Mouse (Mus musculus) cerebellum, adult 11 months (tissue): ENCODE data around the gene Olfr16.

Source experiments
- DNase-seq: peaks from one replicate; pipeline ENCODE4 v3.0.0; 2022

Gene Olfr16

DNA sequence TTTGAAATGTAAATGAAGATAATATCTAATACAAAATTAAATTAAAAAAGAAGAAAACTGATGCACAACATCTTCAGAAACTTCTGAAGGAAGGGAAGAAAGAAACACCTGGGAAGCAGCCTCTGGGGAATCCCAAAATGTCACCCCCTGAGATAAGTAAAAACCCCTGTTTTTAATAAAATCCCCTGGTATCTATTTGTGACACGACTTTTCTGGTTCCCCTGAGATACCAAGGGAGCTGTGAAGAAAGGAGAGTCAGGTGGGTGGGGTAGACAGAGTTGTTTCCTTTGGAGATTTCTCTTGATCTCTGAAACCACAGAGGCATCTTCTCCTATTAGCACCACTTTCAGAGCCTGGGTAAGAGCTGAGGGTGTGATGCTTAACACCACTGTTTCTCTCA is at the start of gene Olfr16:
Gene Olfr16 (plus strand): TSS at position 250 of the 400 bp plus-strand sequence.
- no peak for DNase-seq

- no peak for DNase-seq
These were observed 46.9 kb upstream of the Olfr16 start for GRCm38 (mm10) chr1:172903313-172903712.

DNA sequence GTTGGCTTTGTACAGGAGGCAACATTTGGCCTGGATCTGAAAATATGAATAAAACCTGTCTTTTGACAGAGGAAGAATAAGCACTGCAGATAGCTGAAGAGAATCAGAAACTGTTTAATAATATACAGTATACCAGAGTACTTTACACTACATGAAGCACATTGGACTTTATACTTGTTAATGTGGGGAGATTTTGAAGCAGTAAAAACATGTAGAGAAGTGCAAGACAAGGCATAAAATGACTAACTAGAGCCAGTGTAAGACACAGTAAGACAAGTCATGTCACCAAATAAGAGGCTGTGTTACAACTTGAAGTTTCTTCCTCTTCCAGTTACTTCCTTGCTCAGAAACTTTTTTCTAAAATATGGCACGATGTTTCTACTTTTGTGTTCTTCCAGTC is 33.1 kb upstream of the Olfr16 start:
- no peak for DNase-seq

DNA sequence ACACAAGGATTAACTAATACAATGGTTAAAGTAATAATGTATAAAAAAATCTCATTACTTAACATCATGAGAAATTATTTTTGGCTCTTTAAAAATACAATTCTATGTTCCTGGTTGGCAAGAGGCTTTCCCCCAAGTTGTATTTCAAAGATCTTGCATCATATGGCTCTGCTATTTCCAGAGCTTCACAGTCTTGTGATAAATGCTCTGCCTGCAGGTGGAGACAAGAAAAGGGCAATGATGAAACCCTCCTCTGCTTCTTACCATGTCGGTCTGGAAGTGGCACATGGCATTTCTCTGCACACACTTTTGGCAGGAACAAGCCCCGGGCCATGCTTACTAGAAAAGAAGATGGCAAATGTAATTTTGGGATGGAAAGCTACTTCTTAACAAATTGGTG is 31.8 kb upstream of the Olfr16 start:
- DNase-seq = no peak

DNA sequence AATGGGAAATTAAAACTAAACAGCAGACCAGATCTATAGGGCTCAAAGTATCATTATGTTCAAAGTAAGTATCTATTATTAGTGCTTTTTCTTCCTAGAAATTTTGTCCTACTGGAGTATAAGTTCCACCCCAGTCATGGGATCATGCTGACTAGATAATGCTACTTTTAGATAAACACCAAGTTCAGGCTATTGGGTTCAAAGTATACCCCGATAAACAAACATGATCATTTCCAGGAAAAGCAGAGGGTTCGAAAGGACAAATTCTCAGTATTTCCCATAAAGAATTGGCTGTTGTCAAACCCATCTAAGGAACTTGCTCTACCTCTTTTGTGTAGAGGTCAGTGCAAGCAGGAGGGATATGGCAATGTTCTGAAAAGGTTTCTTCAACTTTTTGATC is 18.0 kb upstream of the Olfr16 start:
- DNase-seq = no peak

- DNase-seq = no peak
These were observed 1.0 kb downstream of the Olfr16 start for GRCm38 (mm10) chr1:172951171-172951720.

GRCm38 (mm10) chr1:172955376-172955775 is 5.2 kb downstream of the Olfr16 start:
- DNase-seq = no peak

GRCm38 (mm10) chr1:172960452-172960851 is 10.2 kb downstream of the Olfr16 start:
- DNase-seq = no peak

DNA sequence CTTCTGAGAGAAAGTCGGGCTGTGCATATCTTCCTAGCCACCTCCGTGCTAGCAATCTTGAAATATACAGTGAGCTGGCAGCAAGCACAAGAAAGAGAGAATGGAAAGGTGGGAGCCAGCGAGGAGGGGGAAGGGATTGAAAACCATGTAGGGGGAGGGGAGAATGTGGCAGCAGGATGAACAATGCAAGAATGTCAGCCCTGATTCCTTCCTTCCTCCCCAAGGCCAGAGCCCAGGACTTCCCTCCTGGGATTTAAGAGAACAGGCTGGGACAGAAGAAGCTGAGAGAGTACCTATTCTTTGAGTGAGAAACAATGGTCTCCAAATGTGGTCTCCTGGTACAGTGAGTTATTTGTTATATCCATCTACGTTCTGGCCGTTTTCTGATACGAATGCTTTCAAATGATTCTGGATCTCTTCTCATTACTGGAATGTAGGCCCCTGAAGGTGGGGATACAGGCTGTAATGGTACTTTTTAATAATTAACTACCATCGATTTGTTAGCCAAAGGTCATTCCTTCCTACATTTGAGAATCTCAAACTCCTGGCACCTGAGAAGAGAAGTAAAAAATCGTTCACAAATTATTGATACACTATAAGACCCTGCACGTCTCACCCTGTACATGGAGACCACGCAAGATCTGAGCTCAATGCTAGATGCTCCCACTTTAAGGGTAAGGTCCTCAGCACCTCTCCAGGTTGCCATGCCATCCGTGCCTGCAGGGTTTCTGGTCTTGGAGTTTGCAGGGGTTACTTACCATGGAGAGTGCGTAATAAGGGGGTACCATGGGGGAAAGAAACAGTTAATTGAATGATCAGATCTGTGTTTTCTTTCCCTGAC is 39.8 kb downstream of the Olfr16 start:
- no peak for DNase-seq

- no peak for DNase-seq
These were observed 40.4 kb downstream of the Olfr16 start for GRCm38 (mm10) chr1:172990635-172991009.
